8 mouse cellular contexts compared by ENCODE assay signal in the genomic region with DNA sequence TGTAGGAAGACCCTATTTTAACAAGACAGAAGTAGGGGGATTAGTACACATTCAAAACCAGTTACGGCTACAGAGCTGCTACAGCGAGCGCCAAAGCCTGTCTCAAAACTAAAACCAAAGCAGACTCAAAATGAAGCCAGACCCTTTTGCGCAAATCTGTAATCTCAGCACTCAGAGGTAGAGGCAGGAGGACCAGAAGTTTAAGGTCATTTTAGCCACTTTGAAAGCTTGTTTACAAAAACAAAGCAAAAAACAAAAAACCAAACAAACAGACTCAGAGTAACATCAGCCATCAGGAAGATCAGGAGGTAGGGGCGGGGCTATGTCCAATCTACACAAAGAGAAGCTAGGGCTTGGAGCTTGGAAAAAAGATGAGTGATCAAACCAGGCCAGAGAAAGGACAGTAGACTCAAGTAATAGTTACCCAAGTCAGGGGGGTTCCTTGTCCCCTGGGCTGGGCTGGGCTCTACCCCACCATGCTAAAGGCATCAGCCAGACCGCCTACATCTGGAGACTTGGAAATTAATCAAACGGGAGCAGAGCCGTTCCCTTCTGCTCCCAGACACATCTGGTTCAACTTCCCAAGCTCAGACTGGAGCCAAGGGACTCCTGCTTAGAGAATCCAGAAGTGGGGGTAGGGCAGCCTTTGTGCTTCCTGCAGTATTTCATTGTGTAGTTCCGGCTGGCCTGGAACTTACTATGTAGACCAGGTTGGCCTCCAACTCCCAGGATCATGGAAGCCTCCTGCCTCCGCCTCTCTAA. TPM values are rescaled to one million over a fixed set of nuclear protein-coding genes. Genes with fewer than 3 reads are reported as not detected.
DNase-seq lines count a peak whose midpoint lies in the region; ATAC-seq and TF ChIP-seq lines count a peak whose summit lies in the region.

No protein-coding gene starts in this region.

- H3K27me3 ChIP-seq in midbrain, postnatal 0 days (ENCODE audit: insufficient read depth, low read length) = peaks cover 20% of the 10 kb centered on the region
- H3K27me3 ChIP-seq in midbrain, embryonic 15.5 days (replicated peaks) = peaks cover 37% of the 10 kb centered on the region
- H3K27me3 ChIP-seq in limb, embryonic 12.5 days = peaks cover 6% of the 10 kb centered on the region; the same call in 1 of the 2 replicates
- H3K27me3 ChIP-seq in stomach, embryonic 15.5 days (replicated peaks) = no peaks in the 10 kb centered on the region
- H3K27me3 ChIP-seq in midbrain, embryonic 14.5 days (ENCODE audit: control insufficient read depth, insufficient read depth, low read length) = peaks cover 23% of the 10 kb centered on the region

- no peak for DNase-seq in midbrain, postnatal 0 days (ENCODE audit: low spot score)
- DNase-seq in heart, adult 8-10 months (ENCODE audit: low spot score) = peak; percentile 76
- no peak for DNase-seq in adrenal gland, adult 8-10 months
- no peak for DNase-seq in retina, embryonic 14.5 days (ENCODE audit: low spot score)
- no peak for DNase-seq in midbrain, embryonic 14.5 days

- no peak overlapping the region for H3K9ac ChIP-seq in midbrain, postnatal 0 days (replicated peaks; ENCODE audit: low read length, poor library complexity, severe bottlenecking)
- H3K9ac ChIP-seq in midbrain, embryonic 15.5 days = no peak overlapping the region
- no peak overlapping the region for H3K9ac ChIP-seq in limb, embryonic 12.5 days (replicated peaks)
- H3K9ac ChIP-seq in stomach, embryonic 15.5 days = no peak overlapping the region
- no peak overlapping the region for H3K9ac ChIP-seq in midbrain, embryonic 14.5 days (replicated peaks; ENCODE audit: low read length)

- 78% methylated on average over 10 of the region's 10 CpGs for WGBS in midbrain, postnatal 0 days
- 78% methylated on average over 10 of the region's 10 CpGs for WGBS in midbrain, embryonic 15.5 days
- WGBS in limb, embryonic 12.5 days = 46% methylated on average over 10 of the region's 10 CpGs
- 55% methylated on average over 10 of the region's 10 CpGs for WGBS in stomach, embryonic 15.5 days
- WGBS in midbrain, embryonic 14.5 days = 78% methylated on average over 10 of the region's 10 CpGs

- H3K9me3 ChIP-seq in midbrain, postnatal 0 days (ENCODE audit: low read length) = no peaks in the 10 kb centered on the region
- H3K9me3 ChIP-seq in midbrain, embryonic 15.5 days = no peaks in the 10 kb centered on the region
- H3K9me3 ChIP-seq in limb, embryonic 12.5 days = peaks cover 3% of the 10 kb centered on the region; the same call in 1 of the 2 replicates
- no peaks in the 10 kb centered on the region for H3K9me3 ChIP-seq in stomach, embryonic 15.5 days
- H3K9me3 ChIP-seq in midbrain, embryonic 14.5 days (ENCODE audit: control insufficient read depth, low read length) = no peaks in the 10 kb centered on the region

- no peak overlapping the region for H3K4me3 ChIP-seq in midbrain, postnatal 0 days (ENCODE audit: low read depth, low read length)
- no peak overlapping the region for H3K4me3 ChIP-seq in midbrain, embryonic 15.5 days
- H3K4me3 ChIP-seq in limb, embryonic 12.5 days (replicated peaks) = peak overlapping the region; percentile 3; the same call in 1 of the 2 replicates
- peak overlapping the region; percentile 61 for H3K4me3 ChIP-seq in stomach, embryonic 15.5 days (replicated peaks)
- H3K4me3 ChIP-seq in midbrain, embryonic 14.5 days (replicated peaks; ENCODE audit: low read depth, low read length) = no peak overlapping the region

- no peak for TF ChIP-seq CTCF in midbrain, postnatal 0 days (IDR thresholded peaks at IDR 0.05)

- H3K4me2 ChIP-seq in midbrain, postnatal 0 days (ENCODE audit: low read depth, low read length, poor library complexity, severe bottlenecking) = 0 out of 2 replicates have a peak overlapping the region, but pooled peaks have one; percentile 4
- H3K4me2 ChIP-seq in midbrain, embryonic 15.5 days = no peak overlapping the region
- H3K4me2 ChIP-seq in limb, embryonic 12.5 days = peak overlapping the region; percentile 93
- H3K4me2 ChIP-seq in stomach, embryonic 15.5 days = peak overlapping the region; percentile 96
- no peak overlapping the region for H3K4me2 ChIP-seq in midbrain, embryonic 14.5 days (ENCODE audit: low read length)

- H3K4me1 ChIP-seq in midbrain, postnatal 0 days (ENCODE audit: insufficient read depth, low read length) = no peaks in the 10 kb centered on the region
- H3K4me1 ChIP-seq in midbrain, embryonic 15.5 days = peaks cover 10% of the 10 kb centered on the region
- peaks cover 35% of the 10 kb centered on the region for H3K4me1 ChIP-seq in limb, embryonic 12.5 days (replicated peaks)
- peaks cover 32% of the 10 kb centered on the region for H3K4me1 ChIP-seq in stomach, embryonic 15.5 days
- 0 out of 2 replicates have a peak, but pooled peaks cover 8% of the 10 kb centered on the region for H3K4me1 ChIP-seq in midbrain, embryonic 14.5 days (ENCODE audit: control insufficient read depth, insufficient read depth, low read length)

- no peaks in the 10 kb centered on the region for H3K36me3 ChIP-seq in midbrain, postnatal 0 days (ENCODE audit: insufficient read depth, low read length)
- H3K36me3 ChIP-seq in midbrain, embryonic 15.5 days (replicated peaks) = no peaks in the 10 kb centered on the region
- H3K36me3 ChIP-seq in limb, embryonic 12.5 days = no peaks in the 10 kb centered on the region
- no peaks in the 10 kb centered on the region for H3K36me3 ChIP-seq in stomach, embryonic 15.5 days
- no peaks in the 10 kb centered on the region for H3K36me3 ChIP-seq in midbrain, embryonic 14.5 days (ENCODE audit: control insufficient read depth, insufficient read depth, low read length)

- no peak overlapping the region for H3K27ac ChIP-seq in midbrain, postnatal 0 days (ENCODE audit: low read depth, low read length)
- no peak overlapping the region for H3K27ac ChIP-seq in midbrain, embryonic 15.5 days
- peak overlapping the region; percentile 86 for H3K27ac ChIP-seq in limb, embryonic 12.5 days
- H3K27ac ChIP-seq in stomach, embryonic 15.5 days = peak overlapping the region; percentile 69
- H3K27ac ChIP-seq in midbrain, embryonic 14.5 days (replicated peaks; ENCODE audit: low read depth, low read length) = no peak overlapping the region

- ATAC-seq in midbrain, postnatal 0 days (ENCODE audit: low FRiP score) = no peak
- ATAC-seq in midbrain, embryonic 15.5 days (replicated peaks) = no peak
- peak; percentile 39; the same call in 1 of the 2 replicates for ATAC-seq in limb, embryonic 12.5 days (ENCODE audit: insufficient number of reproducible peaks, insufficient read depth, low FRiP score, low TSS enrichment, low read depth)
- peak; percentile 41; the same call in 1 of the 2 replicates for ATAC-seq in stomach, embryonic 15.5 days (ENCODE audit: insufficient read depth, low FRiP score, low read depth)
- no peak for ATAC-seq in midbrain, embryonic 14.5 days (ENCODE audit: low FRiP score, low TSS enrichment)

RNA-seq across cellular contexts. Expression of gene Adgre5, which starts 2.0 kb away (rescaled TPM):
- 10.4 and 24.3 TPM in 2 replicates for total RNA-seq in midbrain, postnatal 0 days (2014; rRNA removed)
- 7.7 and 8.3 TPM in 2 replicates for polyA plus RNA-seq in midbrain, postnatal 0 days (2015; fragmentation: Nextera tagmentation; extraction: Ambion mirVana)
- polyA plus RNA-seq in midbrain, embryonic 15.5 days (2015; fragmentation: Nextera tagmentation; extraction: Ambion mirVana) = 10.4 and 12.3 TPM in 2 replicates
- total RNA-seq in heart, adult 8-10 months (2022) = 10 to 100 TPM; 42.4 to 50.4 (median 43.5) TPM
- polyA plus RNA-seq in limb, embryonic 12.5 days (2016; fragmentation: Nextera tagmentation; extraction: Ambion mirVana) = 24.2 and 28.0 TPM in 2 replicates
- 29.8 and 33.7 TPM in 2 replicates for polyA plus RNA-seq in stomach, embryonic 15.5 days (2015; fragmentation: Nextera tagmentation; extraction: Ambion mirVana)
- 10 to 100 TPM; 21.8 to 45.5 (median 35.2) TPM for total RNA-seq in adrenal gland, adult 8-10 months (2022)
- polyA plus RNA-seq in midbrain, embryonic 14.5 days (2014; fragmentation: Nextera tagmentation; extraction: Ambion mirVana) = 8.5 and 12.3 TPM in 2 replicates

RNA-seq across cellular contexts. Expression of gene Ddx39, which starts 24.2 kb away (rescaled TPM):
- 38.1 and 47.3 TPM in 2 replicates for total RNA-seq in midbrain, postnatal 0 days (2014; rRNA removed)
- polyA plus RNA-seq in midbrain, postnatal 0 days (2015; fragmentation: Nextera tagmentation; extraction: Ambion mirVana) = 68.2 and 76.6 TPM in 2 replicates
- 107 and 113 TPM in 2 replicates for polyA plus RNA-seq in midbrain, embryonic 15.5 days (2015; fragmentation: Nextera tagmentation; extraction: Ambion mirVana)
- total RNA-seq in heart, adult 8-10 months (2022) = 10 to 100 TPM; 14.2 to 17.0 (median 15.4) TPM
- 155 and 164 TPM in 2 replicates for polyA plus RNA-seq in limb, embryonic 12.5 days (2016; fragmentation: Nextera tagmentation; extraction: Ambion mirVana)
- 180 and 185 TPM in 2 replicates for polyA plus RNA-seq in stomach, embryonic 15.5 days (2015; fragmentation: Nextera tagmentation; extraction: Ambion mirVana)
- 10 to 100 TPM; 15.4 to 28.6 (median 20.7) TPM for total RNA-seq in adrenal gland, adult 8-10 months (2022)
- polyA plus RNA-seq in midbrain, embryonic 14.5 days (2014; fragmentation: Nextera tagmentation; extraction: Ambion mirVana) = 109 and 113 TPM in 2 replicates

RNA-seq across cellular contexts. Expression of gene Pkn1, which starts 40.2 kb away (rescaled TPM):
- total RNA-seq in midbrain, postnatal 0 days (2014; rRNA removed) = 63.9 and 71.2 TPM in 2 replicates
- 21.3 and 21.7 TPM in 2 replicates for polyA plus RNA-seq in midbrain, postnatal 0 days (2015; fragmentation: Nextera tagmentation; extraction: Ambion mirVana)
- polyA plus RNA-seq in midbrain, embryonic 15.5 days (2015; fragmentation: Nextera tagmentation; extraction: Ambion mirVana) = 31.7 and 31.9 TPM in 2 replicates
- total RNA-seq in heart, adult 8-10 months (2022) = 10 to 100 TPM; 44.0 to 47.6 (median 46.6) TPM
- polyA plus RNA-seq in limb, embryonic 12.5 days (2016; fragmentation: Nextera tagmentation; extraction: Ambion mirVana) = 36.8 and 37.4 TPM in 2 replicates
- polyA plus RNA-seq in stomach, embryonic 15.5 days (2015; fragmentation: Nextera tagmentation; extraction: Ambion mirVana) = 29.2 and 34.8 TPM in 2 replicates
- 100 to 1,000 TPM; 108 to 141 (median 123) TPM for total RNA-seq in adrenal gland, adult 8-10 months (2022)
- polyA plus RNA-seq in midbrain, embryonic 14.5 days (2014; fragmentation: Nextera tagmentation; extraction: Ambion mirVana) = 26.6 TPM in 2 replicates

Comparison
In these comparisons a context has a peak if more than half of its experiments do, and no peak if none do; other contexts are left out.
1. H3K4me2 ChIP-seq: peak in midbrain, postnatal 0 days (single experiment), limb, embryonic 12.5 days (single experiment) and stomach, embryonic 15.5 days (single experiment); none in midbrain, embryonic 15.5 days (single experiment) and midbrain, embryonic 14.5 days (single experiment).
2. ATAC-seq: peak in limb, embryonic 12.5 days (single experiment) and stomach, embryonic 15.5 days (single experiment); none in midbrain, postnatal 0 days (single experiment), midbrain, embryonic 15.5 days (single experiment) and midbrain, embryonic 14.5 days (single experiment).
3. H3K27ac ChIP-seq: peak in limb, embryonic 12.5 days (single experiment) and stomach, embryonic 15.5 days (single experiment); none in midbrain, postnatal 0 days (single experiment), midbrain, embryonic 15.5 days (single experiment) and midbrain, embryonic 14.5 days (single experiment).
4. H3K4me3 ChIP-seq: peak in limb, embryonic 12.5 days (single experiment) and stomach, embryonic 15.5 days (single experiment); none in midbrain, postnatal 0 days (single experiment), midbrain, embryonic 15.5 days (single experiment) and midbrain, embryonic 14.5 days (single experiment).